Mouse (Mus musculus): Measurements from ENCODE around the gene Galnt18.
A peak's percentile ranks its signal among the peaks of the same experiment; 100 is the strongest.

Galnt18 gene

DNA sequence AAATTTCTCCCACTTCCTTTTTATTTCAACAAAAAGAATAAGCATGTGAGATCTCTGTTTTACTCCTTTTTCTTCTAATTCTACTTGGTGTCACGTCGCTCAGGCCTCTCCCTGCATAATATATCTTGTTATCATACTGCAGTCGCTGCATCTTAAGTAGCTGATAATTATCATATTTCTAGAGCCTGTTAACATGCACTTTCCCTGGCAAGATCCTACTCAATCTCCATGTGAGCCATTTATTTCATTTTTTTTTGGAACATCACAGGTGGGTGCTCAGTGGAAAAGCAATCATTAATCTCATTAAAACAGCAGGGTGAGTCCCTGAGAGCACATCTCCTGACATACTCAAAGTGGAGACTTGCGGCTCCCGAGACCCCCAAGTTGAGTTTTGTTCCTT is 143.3 kb downstream of the Galnt18 start:
- DNase-seq (ENCODE audit: low spot score): no peak

DNA sequence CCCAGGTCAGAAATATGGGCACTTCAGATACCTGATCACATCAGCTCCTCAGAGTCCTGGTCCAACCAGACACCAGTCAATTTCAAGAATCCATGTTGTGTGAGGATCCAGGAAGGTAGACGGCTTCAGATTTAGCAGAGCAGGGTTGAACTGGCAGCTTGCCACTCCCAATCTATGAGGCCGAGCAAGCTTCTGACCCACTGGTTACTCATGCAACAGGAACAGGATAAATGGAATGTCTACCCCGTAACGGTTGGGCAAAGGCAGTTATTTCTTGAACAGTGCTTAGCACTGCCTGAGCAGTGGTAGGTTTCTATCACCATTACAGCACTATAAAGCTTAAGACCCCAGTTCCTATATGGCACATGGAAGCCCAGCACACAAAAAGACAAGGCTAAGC is 148.5 kb downstream of the Galnt18 start:
- DNase-seq (ENCODE audit: low spot score): no peak

DNA sequence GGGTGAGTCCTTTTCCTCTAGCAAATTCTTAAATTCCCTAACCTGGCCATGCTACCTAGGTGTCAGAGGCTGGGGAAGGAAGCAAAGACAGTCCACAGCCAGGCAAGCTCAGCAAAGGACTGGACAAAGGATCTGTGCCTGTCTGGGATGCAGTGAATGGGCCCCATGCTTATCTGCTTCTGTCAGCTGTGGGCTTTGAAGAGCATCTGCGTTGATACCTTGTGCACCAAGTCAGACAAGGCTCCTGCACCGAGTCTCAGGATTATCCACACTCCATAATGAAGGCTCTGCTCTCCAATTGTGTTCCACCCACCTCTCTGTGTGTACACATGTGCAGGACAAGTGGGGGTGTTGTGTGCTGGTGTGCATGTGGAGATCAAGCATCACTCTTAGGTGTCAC is 153.5 kb downstream of the Galnt18 start:
- DNase-seq (ENCODE audit: low spot score): no peak

DNA sequence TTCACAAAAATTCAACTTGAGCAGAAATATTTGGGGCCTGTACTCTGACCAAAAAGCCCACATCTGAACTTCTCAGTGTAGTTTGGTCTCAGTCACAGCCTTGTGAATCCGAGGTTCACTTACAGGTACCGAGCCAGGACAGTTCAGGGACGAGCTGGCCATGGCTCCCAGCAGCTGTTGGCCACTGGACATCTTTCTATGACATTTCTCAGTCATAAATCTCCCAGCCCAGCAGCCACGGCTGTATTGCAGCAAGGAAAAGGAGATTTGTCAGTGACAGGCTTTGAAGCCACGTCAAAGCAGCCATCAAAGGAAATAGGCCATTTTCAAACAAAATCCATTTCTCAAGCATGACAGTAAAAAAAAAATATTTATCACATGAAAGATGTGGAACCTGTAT is 154.0 kb downstream of the Galnt18 start:
- no peak for DNase-seq (ENCODE audit: low spot score)

DNA sequence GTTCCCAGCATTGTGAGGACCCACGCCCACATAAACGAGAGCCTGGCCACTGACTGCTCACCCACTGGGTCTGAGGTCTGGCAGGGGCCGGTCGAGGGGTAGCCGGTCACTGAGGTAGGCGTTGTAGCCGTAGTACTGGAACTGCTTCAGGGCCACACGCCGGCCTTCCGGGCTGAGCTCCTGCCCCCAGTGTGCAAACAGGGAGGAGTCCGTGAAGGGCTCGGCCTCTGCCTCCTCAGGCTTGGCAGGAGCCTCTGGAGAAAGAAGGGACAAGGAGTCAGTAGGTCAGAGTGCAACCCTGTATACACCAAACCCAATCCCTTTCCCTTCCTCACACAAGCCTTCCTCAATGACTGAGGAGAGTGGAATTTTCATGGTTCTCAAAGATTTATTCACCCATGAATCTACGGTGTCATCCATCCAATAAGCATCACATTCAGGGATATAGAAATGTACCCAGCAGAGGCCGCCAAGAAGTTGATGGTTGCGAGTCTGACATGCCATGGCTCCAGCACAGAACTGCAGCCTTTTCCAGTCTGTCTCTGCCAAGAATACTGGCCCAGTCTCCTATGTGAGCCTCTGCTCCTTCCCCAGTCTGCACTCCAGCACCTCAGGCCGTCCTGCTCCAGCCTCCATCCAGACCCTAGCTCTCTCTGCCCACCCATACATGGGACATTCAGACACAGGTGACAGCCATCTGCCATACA is 163.4 kb downstream of the Galnt18 start:
- DNase-seq (ENCODE audit: low spot score): no peak

DNA sequence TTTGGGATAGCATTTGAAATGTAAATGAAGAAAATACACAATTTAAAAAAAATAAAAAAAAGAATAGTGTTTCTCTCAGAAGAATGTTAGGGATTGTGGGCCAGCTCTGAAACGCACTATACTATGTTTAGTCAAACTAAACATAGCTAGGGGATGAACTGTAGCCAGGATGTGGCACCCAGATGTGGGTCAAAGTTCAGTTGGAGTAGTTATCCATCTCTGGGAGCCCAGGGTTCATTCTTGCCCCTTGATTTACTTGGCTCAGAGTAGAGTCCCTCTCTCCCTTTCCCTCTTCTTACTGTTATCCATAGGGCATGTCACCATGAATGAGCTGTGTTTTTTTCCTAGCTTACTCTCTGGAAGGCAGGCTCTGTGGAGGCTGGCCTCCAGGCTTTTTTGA is 165.3 kb downstream of the Galnt18 start:
- DNase-seq (ENCODE audit: low spot score): no peak

DNA sequence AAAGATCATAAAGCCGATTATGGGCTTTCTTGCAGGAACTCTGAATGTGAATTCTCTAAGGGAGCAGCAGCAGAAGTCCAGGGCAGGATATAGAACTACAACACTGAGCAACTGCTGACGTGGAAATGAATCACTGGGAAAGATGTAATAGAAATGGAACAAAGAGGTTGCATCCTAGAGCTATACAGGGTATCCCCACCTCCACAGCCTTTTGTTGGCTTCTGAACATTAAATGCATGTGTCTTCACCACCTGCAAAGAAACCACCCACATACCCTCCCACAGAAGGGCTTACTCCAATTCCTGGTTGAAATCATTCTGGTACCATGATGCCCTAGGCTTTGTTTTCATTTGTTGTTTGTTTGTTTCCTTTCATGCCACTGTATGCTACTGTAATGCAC is 172.3 kb downstream of the Galnt18 start:
- no peak for DNase-seq (ENCODE audit: low spot score)

DNA sequence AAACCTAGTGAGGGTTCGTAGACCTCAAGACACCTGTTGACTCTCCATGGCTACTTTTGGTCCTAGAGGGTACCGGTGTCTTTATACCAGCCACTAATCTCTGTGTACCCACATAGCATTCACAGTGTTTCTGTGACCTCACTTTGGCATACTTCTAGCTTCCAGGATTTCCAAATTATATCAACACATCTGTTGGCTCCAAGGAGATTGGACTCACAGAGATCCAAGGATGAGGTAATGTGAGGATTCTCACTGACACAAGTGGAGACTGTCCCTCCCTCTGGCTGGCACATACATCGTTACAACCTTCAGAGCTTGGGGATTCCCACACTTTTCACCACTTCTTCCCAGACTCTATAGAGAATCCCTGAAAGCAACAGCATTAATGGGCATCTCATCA is 173.7 kb downstream of the Galnt18 start:
- no peak for DNase-seq (ENCODE audit: low spot score)

DNA sequence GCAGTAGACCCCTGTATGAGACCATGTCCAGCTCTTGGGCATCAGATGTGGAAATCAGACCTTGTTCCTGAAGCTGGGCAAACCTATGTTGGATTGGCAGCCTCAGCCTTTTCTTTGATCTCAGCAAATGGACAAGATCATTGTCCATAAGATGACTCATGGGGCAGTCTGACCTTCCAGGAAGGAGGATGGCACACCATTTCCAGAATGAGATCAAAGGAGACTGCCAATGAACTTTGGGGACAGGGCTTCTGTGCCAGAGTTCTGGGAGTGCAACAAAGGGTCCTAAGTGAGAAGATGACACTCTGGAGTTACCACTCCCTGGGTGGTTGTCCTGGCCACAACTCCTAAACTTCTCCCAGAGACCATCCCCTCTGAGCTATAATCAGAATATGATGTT is 174.1 kb downstream of the Galnt18 start:
- no peak for DNase-seq (ENCODE audit: low spot score)

DNA sequence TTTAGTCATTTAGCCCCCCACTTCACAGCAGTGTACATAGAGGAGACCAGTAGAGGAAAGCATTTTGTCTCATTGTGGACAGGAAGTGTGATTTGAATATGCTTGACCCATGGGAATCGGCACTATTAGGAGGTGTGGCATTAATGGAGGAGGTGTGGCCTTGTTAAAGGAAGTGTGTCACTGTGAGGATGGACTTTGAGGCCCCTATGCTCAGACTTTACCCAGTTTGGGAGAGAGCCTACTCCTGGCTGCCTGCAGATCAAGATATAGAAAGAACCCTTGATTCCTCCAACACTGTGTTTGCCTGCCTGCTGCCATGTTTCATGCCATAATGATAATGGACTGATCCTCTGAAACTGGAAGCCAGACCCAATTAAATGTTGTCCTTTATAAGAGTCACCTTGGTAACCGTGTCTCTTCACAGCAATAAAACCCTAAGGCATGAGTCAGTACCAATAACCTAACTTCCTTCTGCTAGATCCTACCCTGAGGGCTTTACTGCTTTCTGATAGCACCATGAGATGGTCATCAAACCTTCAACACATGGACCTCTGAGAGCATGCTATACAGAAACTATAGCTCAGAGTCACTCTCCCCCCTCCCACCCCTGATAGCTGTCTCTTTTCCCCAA is 175.1 kb downstream of the Galnt18 start:
- DNase-seq (ENCODE audit: low spot score): no peak

DNA sequence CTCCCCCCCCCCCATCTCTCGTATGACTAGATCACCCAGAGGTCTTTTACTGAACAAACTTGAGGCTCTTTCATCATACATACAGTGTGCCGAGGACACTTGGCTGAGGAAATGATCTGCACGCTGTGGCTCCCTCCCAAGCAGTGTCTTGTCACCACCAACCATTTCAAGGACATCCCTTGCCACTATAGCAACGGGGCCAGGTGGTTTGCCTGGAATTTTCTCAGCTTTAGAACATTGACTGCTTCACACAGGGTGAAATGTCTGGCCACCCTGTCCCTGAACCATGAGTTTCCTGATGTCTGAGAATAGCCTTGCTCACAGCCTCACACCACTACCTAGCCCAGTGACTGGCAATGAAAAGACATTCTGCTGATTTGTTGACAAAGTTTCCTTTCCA is 176.6 kb downstream of the Galnt18 start:
- DNase-seq (ENCODE audit: low spot score): no peak

DNA sequence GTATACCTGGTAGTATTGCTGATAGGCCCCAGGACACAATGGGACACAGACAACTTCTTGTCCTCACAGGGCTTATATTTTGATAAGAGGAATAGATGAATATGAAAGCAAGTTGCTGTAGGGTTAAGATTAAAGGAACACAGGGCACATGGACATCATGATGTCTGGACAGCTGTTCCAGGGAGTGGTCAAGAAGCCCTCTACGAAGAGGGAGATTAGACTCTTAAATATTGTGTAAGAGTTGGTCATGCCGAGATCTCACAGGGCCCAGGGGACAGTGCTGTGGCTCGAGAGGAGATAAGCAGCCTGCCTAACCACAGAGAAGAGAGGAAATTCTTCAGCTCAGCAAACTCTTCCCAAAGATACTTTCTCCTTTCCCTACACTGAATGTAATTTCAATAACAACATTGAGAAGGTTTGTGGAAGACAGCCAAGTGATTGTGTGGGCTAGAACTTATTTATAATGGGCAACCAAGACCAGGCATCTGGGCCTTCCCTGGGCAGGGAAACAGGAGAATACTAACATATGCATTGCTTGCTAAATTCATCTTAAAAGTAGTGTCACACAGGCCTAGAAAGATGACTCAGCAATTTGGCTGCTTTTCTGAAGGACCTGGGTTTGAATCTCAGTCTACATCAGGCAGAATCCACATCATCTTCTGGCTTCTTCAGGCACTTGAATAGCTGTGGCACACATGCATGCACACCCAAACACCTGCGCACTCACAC is 178.3 kb downstream of the Galnt18 start:
- DNase-seq (ENCODE audit: low spot score): peak; percentile 35

DNA sequence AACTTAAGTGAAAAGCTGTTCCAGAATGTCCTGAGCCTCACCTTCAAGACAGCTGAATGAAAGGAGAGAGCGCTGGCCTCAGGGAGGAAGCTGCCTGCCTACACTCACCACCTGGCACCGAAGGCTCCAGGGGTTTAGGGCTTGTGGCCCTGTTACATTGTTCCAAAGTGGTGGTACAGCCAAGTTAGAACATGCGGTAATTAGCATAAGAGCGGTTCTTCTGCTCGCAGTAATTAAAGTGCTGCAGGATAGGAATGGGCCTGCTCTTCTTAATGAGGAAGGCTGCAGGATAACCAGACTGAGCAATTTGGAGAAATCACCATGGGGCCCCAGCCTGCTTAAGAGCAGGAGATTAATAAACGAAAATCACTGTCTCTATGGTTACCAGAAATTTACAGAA is 179.0 kb downstream of the Galnt18 start:
- DNase-seq (ENCODE audit: low spot score): peak; percentile 19

DNA sequence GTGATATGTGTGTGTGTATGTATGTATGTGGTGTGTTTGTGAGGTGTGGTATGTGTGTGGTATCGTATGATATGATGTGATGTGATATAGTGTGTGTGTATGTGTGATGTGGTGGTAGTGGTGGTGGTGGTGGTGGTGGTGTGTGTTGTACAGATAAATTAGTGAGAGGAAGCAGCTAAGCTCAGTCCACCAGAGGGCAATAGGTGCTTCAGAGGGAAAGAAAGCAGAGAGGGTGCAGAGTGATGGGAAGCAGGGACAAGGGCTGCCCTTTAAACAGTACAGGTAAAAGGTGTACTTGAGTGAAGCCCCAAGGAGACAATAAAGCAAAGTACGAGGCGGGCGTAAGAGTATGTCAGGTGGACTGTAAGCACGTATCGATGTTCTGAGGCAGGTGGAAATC is 186.1 kb downstream of the Galnt18 start:
- DNase-seq (ENCODE audit: low spot score): no peak

DNA sequence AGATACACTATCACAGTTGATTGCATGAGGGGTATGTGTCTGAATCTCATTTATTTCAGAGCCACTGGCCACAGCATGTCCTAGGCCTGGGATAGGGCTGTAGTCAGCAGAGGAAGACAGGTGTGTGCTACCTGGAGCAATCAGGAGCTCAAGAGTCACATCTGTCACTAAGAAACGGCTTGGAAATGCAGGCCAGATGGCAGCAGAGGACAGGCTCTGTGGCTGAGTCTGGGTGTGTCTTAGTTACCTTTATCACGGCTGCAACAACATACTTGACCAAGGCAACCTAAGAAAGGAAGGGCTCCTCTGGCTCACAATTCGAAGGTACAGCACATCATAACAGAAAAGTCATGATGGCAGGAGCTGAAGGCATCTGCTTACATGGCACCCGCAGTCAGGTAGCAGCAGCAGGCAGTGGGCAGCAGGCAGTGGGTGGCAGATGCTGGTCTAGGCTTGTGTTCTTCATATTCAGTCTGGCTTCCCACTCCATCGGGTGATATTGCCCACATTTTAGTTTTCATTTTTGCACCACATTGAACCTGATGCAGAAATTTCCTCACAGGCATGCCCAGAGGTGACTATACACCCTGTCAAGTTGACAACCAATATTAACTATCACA is 190.2 kb downstream of the Galnt18 start:
- no peak for DNase-seq (ENCODE audit: low spot score)

DNA sequence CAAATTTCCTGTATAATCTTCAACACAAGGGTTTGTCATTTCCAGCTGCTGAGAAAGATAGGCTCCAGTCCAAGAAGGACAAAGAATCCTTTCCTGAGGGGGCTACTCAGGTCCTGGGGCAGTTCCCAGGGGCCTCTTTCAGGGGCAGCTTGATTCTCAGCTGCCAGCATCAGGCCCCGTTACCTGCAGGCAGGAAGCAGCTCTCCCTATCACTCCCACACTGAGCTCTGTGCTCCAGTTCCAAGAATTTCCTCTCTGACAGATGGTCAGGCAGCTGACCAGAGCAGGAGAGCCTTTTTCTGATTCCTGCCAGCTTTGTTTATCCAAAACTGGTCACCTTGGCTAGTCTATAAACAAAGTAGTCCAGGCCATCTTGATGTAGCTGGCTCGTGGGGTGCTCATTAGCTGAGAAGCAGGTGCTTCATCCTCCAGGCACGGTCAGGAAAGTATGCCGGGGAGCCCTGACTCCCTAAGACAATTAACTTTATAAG is 191.4 kb downstream of the Galnt18 start:
- no peak for DNase-seq (ENCODE audit: low spot score)

DNA sequence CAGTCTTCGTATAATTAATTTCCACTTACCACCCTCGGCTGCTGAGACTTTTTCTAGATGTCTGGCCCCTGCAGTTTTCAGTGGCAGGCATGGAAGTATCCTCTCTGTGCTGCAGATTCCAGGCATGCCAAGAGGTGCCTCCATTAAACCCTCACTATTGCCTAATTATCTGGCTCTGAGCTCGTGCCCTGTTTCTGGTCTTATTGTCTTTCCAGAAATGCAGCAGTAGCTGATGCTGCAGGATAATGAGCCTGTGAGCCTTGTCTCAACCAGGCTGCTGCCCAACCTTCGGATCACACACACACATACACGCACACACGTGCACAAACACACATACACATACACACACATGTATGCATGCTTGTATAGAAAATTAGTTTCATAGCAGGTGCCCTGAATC is 199.2 kb downstream of the Galnt18 start:
- DNase-seq (ENCODE audit: low spot score): no peak

DNA sequence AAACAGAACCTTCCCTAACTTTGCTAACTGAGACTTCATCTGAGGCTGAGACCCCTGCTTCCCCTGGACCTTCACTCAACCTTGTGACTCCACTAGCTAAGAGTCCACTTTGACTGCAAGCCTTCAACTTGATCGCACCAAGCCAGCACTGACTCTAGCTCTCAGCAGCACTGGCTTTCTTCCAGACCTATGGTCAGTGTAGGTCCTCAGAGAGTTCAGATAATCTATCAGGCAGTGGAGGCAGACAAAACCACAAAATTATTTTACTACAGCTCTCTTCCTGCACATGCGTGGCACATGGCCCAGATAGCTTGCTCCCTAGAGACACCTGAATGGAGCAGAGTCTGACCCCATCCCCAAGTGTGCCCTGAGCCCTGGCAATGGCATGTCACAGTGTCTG is 204.7 kb downstream of the Galnt18 start:
- no peak for DNase-seq (ENCODE audit: low spot score)

DNA sequence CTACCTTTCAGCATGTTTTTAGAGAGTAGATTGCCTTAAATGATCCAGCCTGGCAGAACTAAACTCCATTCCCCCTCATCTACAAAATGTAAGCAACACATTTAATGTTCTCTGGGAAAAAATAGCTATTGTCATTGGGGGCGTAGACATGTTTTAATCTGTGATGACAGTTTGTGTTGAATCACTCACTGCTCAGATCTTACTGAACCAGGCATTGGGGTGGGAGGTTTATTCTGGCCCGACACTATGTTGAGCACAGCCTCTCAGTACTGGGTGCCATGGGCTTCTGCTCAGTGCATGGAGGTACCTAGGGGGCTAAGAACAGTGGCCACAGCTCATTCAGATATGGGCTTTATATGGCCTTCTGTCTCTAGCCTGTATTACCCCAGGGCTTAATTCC is 207.4 kb downstream of the Galnt18 start:
- peak; percentile 41 for DNase-seq (ENCODE audit: low spot score)

DNA sequence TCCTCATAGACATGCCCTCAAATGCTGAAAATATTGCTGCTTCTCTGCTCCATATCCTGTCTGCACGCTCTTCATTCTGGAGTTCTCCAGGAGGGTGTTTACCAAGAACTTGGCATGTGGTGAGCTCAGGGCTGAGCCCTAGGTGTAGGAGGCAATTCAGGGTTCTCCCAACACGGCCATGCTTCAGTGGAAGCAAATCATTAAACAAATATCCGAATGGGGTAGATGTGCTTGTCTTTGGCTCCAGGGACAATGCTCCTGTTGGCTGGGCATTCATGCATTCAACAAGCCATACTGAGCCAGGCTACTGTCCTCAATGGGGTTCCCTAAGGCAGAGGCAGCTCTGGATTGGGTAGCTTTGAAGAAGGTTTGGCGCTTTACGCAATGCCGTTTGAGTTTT is 212.9 kb downstream of the Galnt18 start:
- DNase-seq (ENCODE audit: low spot score): no peak

DNA sequence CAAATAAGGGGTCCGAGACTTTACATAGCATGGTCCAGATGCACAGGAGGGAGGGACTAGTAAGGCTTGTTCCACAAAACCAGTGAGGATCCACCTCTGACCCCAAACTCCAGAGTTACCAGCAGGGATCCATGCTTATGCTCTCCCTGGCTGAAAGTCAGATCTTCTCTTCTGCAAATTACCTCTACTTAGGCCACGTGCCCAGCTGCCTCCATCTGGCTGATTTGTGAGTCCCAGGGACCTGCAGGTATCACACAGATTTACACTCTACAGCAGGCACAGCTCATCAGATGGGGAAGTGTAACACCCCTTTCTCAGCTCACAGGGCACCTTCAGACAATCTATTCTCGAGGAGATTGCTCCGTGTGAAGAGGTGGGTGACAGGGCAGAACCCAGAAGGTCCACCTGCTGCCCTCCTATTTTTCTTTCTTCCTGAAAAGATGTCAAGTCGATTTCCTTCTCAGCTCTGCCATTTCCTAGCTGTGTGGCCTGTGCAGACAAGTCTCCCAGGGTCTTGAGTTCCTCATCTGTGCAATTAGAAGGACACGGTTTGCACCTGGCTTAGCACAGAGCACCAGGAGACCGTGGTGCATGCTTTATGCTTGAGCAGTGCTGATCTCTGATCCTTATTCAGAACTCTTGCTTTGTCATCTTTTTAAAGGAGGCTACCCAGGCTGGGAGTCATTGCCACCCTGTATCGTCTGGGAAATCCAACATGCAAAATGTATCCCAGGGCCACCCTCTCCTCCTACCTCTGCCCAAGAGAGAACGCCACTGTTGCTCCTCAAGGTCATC is 216.3 kb downstream of the Galnt18 start:
- DNase-seq (ENCODE audit: low spot score): no peak

DNA sequence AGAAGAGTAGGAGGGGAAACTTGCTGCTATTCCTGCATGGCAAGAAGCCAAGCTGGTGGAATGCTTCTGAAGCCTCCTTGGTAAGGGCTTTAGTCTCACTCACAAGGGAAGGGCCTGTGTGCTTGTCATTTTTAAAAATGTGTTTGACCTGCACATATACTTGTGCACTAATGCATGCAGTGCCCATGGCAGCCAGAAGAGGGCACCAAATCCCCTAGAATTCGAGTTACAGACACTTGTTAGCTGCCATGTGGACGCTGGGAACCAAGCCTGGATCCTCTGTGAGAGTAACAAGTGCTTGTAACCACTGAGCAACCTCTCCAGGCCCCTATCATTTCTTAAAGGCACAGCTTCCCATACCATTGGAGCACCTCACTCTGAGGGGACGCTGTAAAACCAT is 219.7 kb downstream of the Galnt18 start:
- no peak for DNase-seq (ENCODE audit: low spot score)

Data from layer of hippocampus, adult 11-12 months (tissue).